Mouse (Mus musculus): Measurements from ENCODE around the gene Gan. TPM values are rescaled to one million over a fixed set of nuclear protein-coding genes. Genes with fewer than 3 reads are reported as not detected.

Gan gene
- polyA plus RNA-seq (2017; shearing (Covaris generic)): 1 to 10 TPM; 2.0 to 2.1 TPM

DNA sequence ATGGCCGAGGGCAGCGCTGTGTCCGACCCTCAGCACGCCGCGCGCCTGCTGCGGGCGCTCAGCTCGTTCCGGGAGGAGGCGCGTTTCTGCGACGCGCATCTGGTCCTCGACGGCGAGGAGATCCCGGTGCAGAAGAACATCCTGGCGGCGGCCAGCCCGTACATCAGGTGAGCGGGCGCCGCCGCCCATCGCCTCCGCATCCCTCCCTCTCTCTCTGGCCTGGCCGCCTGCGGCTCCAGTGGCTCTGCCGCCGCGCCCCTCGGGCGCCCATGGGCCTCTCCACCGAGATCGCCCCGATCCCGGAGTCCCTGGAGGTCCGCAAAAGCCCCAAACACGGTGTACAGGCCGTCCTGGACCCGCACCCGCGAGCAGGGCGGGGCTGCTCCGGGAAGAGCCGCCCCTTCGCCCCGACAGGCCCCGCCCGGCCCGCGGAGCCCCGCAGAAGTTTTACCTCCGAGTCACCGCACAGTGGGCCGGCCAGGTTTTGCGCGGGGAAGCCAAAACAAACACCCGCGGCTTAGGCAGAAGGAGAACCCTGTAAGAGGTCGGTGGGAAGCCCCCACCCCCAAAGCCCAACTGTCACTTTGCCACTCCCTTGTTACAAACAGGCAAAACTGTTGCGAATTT lies at the start of gene Gan:
Gene Gan, plus strand, starts transcription at position 1 of the 627 bp plus-strand sequence.
- peak; percentile 24 for ATAC-seq

DNA sequence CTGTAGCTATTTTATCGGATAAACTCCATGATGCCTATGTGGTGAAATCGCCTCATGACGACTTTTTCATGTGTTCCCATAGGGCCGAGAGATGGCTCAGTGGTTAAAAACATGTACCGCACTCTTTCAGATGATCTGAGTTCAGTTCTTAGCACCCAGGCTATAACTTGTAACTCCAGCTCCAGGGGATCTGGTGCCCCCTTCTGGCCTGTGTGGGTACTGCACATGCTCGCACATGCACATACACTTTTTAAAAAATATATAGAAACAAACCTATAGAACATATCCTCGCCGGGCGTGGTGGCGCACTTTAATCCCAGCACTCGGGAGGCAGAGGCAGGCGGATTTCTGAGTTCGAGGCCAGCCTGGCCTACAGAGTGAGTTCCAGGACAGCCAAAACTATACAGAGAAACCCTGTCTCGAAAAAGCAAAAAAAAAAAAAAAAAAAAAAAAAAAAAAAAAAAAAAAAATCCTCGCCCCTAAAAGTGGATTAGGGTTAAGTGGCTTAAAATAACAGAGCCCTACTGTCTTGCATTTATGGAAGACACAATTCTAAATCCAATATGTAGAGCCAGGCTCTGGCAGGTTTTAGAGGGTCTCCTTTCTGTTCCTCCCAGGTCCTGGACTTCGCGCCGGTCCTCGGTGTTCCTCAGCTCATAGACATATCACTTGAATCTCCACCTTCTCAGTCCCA lies 48.8 kb upstream of the Gan start:
- no peak for ATAC-seq

DNA sequence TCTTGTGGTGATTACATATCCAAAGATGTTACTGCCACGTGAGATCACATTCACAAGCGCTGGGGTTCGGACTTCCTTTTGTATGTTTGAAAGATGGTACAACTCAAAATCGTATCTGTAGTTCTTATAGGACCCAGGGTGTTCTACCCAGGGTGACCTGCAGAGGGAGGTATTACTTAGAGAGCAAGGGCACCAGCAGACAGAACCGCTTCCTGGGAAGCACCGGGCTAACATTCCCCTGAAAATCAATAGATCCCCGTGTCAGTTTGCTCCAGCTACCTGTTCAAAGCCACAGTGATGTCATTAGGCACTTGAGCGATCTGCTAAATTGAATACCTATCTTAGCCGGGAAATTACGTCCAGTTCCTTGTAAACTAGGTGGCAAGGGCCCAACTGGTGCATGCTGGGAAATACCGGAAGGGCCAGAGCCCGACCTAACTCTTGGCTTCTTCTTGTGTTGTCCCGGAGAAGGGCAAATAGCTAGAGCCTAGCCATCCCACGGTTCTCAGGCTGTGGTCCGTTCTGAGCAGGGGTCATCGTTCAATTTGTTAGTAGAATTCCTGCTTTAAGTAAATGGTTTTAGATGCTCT lies 48.0 kb upstream of the Gan start:
- peak; percentile 49 for ATAC-seq

DNA sequence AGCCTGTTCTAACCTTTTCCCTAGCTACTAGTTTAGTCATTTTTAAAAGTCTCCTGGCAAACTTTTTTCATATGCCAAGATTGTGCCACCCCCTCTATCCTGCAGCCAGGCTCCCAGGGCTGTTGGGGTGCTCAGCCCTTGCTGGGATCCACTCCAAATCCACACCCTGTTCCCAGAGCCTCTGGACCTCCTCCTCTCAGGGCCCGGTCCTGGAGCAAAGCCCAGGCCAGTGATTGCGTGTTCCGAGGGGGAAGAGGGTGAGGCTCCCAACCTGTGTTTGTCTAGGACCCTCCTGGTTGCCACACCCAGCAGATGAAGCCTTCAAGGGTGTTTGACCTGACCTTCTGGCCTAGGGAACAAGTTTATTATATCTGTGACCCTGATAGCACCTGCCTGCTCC lies 46.3 kb upstream of the Gan start:
- ATAC-seq: no peak

DNA sequence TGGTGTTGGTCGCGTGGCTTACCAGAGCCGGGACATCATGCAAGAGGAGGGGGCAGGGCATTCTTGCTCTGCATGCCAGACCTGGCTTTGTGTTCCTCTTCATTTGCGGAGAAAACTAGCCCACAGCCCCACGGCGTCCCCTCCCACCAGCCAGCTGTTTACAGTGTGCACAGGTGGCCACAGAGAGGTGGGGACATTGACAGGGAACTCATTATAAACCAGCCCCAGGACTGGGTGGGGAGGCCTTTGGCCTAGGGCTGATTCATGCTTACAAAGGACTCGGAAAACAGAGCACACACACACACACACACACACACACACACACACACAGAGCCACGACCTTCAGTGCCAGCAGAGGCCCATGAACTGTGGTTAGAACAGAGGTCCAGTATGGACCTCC lies 45.7 kb upstream of the Gan start:
- no peak for ATAC-seq

DNA sequence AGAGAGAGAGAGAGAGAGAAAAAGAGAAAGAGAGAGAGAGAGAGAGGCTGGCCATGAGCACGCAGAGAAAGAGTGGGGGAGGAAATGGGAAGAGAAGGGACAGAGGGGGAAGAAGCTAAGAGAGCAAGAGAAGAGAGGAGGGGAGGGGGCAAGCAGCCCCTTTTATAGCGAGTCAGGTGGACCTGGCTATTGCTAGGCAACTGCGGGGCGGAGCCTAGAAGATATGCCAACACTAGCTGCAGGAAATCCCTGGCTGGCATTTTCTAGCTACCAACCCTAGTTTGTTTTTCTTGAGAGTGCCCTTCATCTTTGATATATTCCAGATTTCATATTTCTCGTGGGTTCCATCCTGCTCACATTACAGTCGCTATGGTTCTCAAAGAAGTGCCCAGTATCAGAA lies 42.8 kb upstream of the Gan start:
- no peak for ATAC-seq

DNA sequence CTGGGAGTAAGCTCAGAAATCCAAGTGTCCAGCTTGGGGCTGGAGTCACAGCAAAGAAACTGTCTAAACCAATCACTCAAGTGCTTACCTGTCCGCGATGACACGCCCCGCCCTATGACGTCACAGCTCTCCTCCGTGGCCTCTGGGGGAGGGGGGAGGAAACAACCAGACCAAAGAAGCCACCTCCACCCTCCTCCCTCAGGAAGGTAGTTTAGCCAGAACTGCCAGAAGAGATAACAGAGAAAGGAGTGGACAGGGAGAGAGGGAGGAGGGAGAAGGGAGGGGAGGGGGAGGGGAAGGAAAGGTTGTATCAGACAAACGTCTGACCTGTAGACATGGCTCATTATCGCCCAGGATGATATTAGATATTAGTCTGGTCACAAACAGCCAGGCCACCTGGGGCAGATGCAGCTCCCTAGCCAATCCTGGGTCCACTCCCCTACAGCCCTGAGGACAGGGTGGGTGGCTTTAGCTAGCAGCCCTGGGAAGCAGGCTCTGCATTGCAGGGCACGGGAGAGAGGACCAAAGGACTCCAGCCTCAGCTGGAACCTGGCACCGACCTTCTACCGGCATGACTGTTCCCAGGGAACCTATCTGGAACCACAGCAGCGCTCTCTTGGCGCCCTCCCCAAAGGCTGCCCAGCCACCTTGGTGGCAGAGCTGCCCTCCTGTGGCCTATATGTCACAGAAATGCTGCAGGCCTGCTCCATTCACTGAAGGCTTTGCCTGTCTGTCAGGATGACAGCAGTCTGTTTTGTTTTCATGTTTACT lies 42.1 kb upstream of the Gan start:
- ATAC-seq: no peak

GRCm38 (mm10) chr8:117116534-117116933 lies 41.4 kb upstream of the Gan start:
- no peak for ATAC-seq

- ATAC-seq: no peak
Measured at GRCm38 (mm10) chr8:117118409-117118808, 39.5 kb upstream of the Gan start.

- ATAC-seq: no peak
Measured at GRCm38 (mm10) chr8:117121277-117121676, 36.7 kb upstream of the Gan start.

DNA sequence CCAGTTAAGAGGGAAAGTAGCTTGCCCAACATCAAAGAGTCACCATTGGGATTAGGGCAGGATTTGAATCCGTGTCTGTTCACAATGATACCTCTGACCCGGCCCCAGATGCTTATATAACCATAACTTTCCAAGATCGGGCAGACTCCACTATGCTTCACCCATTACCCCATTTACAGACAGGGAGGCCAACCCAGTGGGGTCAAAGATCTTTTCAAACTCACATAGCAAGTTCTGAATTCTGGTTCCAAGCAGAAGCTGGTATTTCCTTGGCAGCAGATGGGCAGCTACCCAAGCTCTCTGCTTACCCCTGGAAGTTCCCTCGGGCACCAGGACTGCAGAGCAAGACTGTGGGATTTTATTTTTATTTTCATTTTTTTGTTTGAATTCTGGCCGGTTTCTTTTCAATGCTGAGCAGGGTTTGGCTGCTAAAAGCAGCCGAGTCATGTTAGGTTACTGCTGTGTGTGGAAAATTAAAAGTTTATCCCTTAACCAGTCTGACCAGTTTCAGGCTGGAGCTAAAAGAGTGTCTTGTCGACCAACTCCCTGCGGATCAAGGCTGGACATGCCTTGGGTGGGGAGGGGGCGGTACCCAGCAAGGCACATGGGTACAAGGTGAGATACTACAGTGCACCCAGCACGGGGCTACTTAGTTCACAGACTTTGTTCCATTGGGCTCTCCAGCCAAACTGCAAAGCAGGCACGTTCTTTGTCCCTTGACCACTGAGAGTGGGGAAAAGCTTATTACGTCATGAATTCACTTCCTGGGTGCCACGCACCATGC lies 33.9 kb upstream of the Gan start:
- ATAC-seq: no peak

GRCm38 (mm10) chr8:117125854-117126253 lies 32.1 kb upstream of the Gan start:
- ATAC-seq: no peak

DNA sequence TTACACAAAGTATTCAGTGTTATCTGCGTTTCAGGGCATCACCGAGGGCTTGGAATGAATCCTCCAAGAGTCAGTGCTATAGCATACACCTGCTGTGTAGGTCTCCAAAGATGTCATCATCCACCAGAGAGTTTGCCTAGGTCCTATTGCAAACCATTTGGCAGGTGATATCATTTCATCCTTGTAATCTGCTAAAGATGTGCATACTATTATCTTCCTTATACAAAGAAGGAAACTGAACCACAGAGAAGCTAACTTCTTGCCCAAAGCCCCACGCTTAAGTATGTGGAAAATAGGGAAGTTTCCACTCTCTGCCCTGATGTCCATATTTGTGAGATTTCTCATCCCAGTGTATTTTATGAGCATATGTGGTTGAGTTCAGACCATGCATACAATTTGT lies 31.5 kb upstream of the Gan start:
- ATAC-seq: no peak

DNA sequence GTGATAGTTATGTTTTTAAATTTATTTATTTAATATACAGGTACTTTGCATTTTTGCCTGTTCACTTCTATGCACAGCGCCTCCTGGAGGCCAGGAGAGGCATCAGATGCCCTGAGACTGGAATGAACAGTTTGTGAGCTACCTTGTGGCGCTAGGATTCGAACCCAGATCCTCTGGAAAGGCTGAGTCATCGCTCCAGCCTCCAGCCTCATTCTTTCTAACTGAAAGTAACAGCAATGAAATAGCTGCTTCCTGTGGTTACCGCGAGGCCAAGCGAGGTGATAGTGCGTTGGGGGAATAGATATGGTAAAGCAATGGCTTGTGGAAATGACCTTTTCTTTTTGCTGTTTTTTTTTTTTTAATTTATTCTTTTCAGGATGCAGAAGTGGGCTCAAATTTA lies 30.9 kb upstream of the Gan start:
- ATAC-seq: no peak

DNA sequence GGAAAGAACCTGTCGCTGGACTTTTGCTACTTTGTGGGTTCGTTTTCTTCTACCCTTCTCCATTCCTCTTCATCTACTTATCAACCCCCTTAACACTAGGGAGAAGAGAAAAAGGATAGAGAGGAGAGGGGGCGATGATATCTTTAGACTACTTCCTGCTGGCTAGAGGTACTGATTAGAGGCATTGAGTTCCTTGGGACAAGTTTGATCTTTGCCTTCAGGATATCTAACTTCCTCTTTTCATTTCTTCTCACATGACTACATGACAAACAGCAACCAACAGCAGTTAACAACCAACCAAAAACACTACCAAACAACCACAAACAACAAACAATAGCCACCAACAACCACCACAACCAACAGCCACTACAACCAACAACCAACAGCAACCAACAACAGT lies 24.2 kb upstream of the Gan start:
- no peak for ATAC-seq

DNA sequence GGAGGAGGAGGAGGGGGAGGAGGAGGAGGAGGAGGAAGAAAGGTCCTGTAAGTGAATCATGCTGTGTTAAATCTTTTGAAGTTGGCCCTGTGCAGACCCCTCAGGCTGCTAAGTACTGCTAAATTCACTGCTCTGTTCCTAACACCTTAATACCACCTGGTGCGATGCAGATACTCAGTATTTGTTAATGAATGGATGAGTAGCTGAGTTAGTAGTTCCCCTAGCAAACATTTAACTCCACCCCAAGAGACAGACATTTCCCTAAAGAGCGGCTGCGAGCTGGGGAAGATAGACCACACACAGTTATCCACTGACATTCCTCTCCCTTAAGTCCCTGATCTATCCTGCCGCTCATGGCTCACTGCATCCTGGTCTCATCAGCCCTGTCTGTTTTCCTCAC lies 21.6 kb upstream of the Gan start:
- no peak for ATAC-seq

DNA sequence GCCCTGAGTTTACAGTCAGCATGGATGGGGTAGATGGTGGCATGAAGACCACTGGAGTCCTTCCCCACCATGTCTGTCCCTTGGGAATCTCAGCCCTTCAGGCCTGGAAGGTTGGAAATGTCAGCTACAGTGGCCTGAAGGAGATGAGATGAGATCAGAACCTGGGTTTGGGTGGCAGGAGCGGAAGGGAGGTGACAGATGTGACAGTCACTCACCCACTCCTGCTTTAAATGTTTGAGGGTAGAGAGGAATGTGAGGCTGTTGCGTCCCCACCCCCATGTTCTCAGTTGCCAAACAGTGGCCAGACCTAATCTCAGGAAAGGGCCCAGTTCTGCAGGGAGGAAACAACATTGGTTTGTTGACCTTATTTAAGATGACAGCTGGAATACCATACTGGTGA lies 21.2 kb upstream of the Gan start:
- ATAC-seq: no peak

GRCm38 (mm10) chr8:117137357-117137756 lies 20.6 kb upstream of the Gan start:
- no peak for ATAC-seq

DNA sequence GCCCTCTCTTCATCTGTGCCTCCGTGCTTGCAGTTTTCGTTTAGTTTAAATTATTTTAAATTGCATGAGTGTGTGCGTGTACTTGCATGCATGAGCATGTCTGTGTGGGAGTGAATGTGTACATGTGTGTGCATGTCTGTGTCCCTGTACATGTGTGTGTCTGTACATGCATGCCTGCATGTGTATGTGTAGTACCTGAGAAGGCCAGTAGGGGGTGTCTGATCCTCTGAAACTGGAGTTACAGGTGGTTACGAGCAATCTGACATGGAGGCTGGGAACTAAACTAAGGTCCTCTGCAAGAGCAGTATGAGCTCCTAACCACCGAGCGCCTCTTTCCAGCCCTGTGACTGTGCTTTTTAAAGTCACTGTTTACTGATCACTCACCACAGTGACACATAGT lies 9.4 kb upstream of the Gan start:
- ATAC-seq: no peak

DNA sequence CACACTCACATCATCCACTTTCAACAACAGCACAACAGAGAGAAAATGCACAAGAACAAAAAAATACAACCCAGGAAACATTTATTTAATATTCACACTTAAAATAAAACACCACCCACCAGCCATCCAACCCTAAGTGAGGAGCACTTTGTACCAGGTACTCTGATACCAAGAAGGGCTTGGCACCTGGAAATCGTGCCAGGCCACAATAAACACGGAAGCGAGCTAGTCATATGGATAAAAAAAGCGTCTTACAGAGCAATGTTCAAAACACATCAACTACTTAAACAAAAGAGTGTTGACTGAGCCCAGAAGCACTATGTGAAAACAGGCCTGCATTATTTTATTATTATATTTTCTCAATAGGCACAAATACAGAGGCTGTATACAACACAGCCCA lies 1.8 kb upstream of the Gan start:
- ATAC-seq: no peak

DNA sequence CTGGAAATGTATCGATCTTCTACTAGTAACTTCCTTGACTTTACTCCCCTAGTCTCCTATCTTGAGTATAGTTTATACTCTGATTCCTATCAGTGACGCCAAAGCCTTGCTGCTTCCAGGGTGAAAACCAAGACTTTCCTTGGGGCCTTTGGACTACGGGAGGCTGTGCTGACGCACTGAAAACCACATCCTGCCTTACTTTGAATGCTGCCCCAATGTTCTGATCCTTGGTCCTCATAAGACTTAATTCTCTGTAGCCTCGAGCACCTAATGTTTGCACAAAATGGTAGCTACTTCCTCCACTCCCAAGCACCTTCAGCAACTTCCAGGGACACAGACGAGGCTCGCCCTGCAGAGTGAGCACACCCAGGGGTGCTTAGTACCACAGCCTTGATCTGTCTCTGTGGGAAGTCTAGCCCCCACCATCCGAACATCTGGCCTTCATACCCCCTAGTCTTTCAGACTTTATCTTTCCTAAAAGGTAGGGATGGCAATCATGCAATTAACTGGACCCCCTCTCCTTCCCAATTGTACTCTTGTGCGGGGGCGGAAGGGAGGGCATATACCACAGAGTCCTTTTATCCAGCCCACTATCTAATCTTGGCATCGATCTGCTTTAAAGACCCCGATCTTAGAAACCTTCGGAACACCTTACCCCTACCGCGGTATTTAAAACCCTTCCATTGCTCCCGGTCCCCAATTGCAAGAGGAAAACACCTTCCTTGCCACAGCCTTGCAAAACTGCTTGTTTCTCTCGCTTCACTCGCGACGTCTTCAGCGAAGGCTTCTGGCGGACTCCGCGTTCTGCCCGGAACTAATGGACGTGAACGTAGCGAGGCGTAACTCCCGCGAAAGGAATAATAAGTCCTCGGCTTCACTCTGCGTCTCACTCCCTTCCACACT lies 818 bp upstream of the Gan start:
- ATAC-seq: peak; percentile 30

GRCm38 (mm10) chr8:117157769-117158091 lies 205 bp upstream of the Gan start:
- peak; percentile 89 for ATAC-seq
